Mouse (Mus musculus) heart, postnatal 0 days (tissue): ENCODE data around the gene Cldn16. TPM values are rescaled to one million over a fixed set of nuclear protein-coding genes. Genes with fewer than 3 reads are reported as not detected.

ENCODE experiments used
- ATAC-seq: fragments of 200-750 bp; cut with Nextera tagmentation; 2 replicates; pipeline ENCODE4 v1.8.0; 2017; ENCODE audit warnings: low read depth, moderate number of reproducible peaks, moderate library complexity; ENCODE audit not compliant: insufficient read depth
- DNase-seq: peaks from one replicate; pipeline ENCODE4 v3.0.0-alpha.2; 2016; ENCODE audit warnings: low spot score
- H3K27ac ChIP-seq: fragments of 300-500 bp; sonication (generic); 2 replicates; pipeline ENCODE4 v1.5.1; 2014; ENCODE audit warnings: low read depth, mild to moderate bottlenecking
- H3K27me3 ChIP-seq: fragments of 300-500 bp; sonication (generic); 2 replicates; pipeline ENCODE4 v1.6.1; 2014; ENCODE audit warnings: low read length, mixed read lengths; ENCODE audit not compliant: control insufficient read depth, insufficient read depth
- H3K36me3 ChIP-seq: fragments of 300-500 bp; sonication (generic); replicated peaks from 2 replicates; pipeline ENCODE4 v1.6.1; 2014; ENCODE audit warnings: low read length, mixed read lengths; ENCODE audit not compliant: control insufficient read depth, insufficient read depth
- H3K4me1 ChIP-seq: fragments of 300-500 bp; sonication (generic); 2 replicates; pipeline ENCODE4 v1.6.1; 2014; ENCODE audit warnings: antibody characterized with exemption; ENCODE audit not compliant: control insufficient read depth, insufficient read depth
- H3K4me2 ChIP-seq: fragments of 300-500 bp; sonication (generic); 2 replicates; pipeline ENCODE4 v1.6.1; 2014; ENCODE audit warnings: low read depth, mild to moderate bottlenecking, low read length, moderate library complexity
- H3K4me3 ChIP-seq: fragments of 300-500 bp; sonication (generic); 2 replicates; pipeline ENCODE4 v1.5.1; 2014; ENCODE audit warnings: low read depth, low read length
- H3K9ac ChIP-seq: fragments of 300-500 bp; sonication (generic); replicated peaks from 2 replicates; pipeline ENCODE4 v1.6.1; 2014; ENCODE audit warnings: low read depth, low read length, mixed read lengths
- H3K9me3 ChIP-seq: fragments of 300-500 bp; sonication (generic); replicated peaks from 2 replicates; pipeline ENCODE4 v1.6.1; 2016; ENCODE audit warnings: low read length; ENCODE audit not compliant: control insufficient read depth
- CTCF ChIP-seq: IDR thresholded peaks from 2 replicates; pipeline ENCODE4 v1.5.1; 2016; ENCODE audit warnings: antibody characterized with exemption, control low read depth, low read depth
- EP300 ChIP-seq: IDR thresholded peaks from 2 replicates; pipeline ENCODE4 v1.6.1; 2016; ENCODE audit warnings: antibody characterized with exemption, low read depth
- WGBS: fragments of 180-500 bp; shearing (Covaris S2); extraction: QIAGEN DNeasy Blood & Tissue Kit; methylation state at CpG from one replicate; pipeline ENCODE4 v1.1.7; 2014; 5-methylcytosine and 5-hydroxymethylcytosine counted together
- polyA plus RNA-seq: library from polyadenylated mRNA; unstranded; fragments of >200 nt; fragmentation: Nextera tagmentation; extraction: Ambion mirVana; gene quantifications from 2 replicates; pipeline ENCODE4 v1.2.1, GENCODE M21; 2015
- total RNA-seq: library from RNA; depleted of rRNA; stranded (reverse); fragments of >200 nt; gene quantifications from 2 replicates; pipeline ENCODE4 v1.2.3, GENCODE M21; 2014; ENCODE audit warnings: low replicate concordance; rRNA removed

Gene Cldn16
- total and polyA plus RNA-seq, 2 experiments from 2014 or later, result not detected

GRCm38 (mm10) chr16:26525832-26526231, 62.9 kb downstream of the Cldn16 start:
- H3K9me3 ChIP-seq, result no peaks in the 10 kb centered on the region
- ATAC-seq (no peak), DNase-seq (no peak)
- WGBS, result 77% methylated on average over 5 of the region's 5 CpGs
- no peak overlapping the region for H3K9ac ChIP-seq
- H3K36me3 ChIP-seq, result no peaks in the 10 kb centered on the region
- no peaks in the 10 kb centered on the region for H3K4me1 ChIP-seq
- TF ChIP-seq EP300, result no peak
- no peak for TF ChIP-seq CTCF
- H3K4me3 ChIP-seq, result no peak overlapping the region
- no peaks in the 10 kb centered on the region for H3K27me3 ChIP-seq
- H3K27ac ChIP-seq, result no peak overlapping the region
- H3K4me2 ChIP-seq, result no peak overlapping the region

GRCm38 (mm10) chr16:26526669-26527068, 63.7 kb downstream of the Cldn16 start, which contains the start of gene Tmem207:
Gene Tmem207 (minus strand): TSS chr16:26526769.
- Histone ChIP-seq H3K4me1 (no peaks in the 10 kb centered on the region), H3K4me2 (no peak within 1 kb of the TSS), H3K27me3 (no peaks in the 10 kb centered on the region), H3K4me3 (no peak within 1 kb of the TSS), H3K9me3 (no peaks in the 10 kb centered on the region), H3K9ac (no peak within 1 kb of the TSS), H3K27ac (no peak within 1 kb of the TSS), H3K36me3 (no peaks in the 10 kb centered on the region)
- WGBS, result 88% methylated on average over 4 of the region's 4 CpGs
- no peak for TF ChIP-seq EP300
- no peak for TF ChIP-seq CTCF
- no peak for DNase-seq
- no peak for ATAC-seq

GRCm38 (mm10) chr16:26527931-26528666, 65.2 kb downstream of the Cldn16 start:
- Histone ChIP-seq H3K9ac (no peak overlapping the region), H3K9me3 (no peaks in the 10 kb centered on the region), H3K4me2 (no peak overlapping the region), H3K4me3 (no peak overlapping the region), H3K27me3 (no peaks in the 10 kb centered on the region), H3K27ac (no peak overlapping the region), H3K36me3 (no peaks in the 10 kb centered on the region), H3K4me1 (no peaks in the 10 kb centered on the region)
- ATAC-seq (no peak), DNase-seq (no peak)
- TF ChIP-seq EP300 (no peak), CTCF (no peak)
- WGBS, result 77% methylated on average over 10 of the region's 10 CpGs

- 78% methylated on average over 1 of the region's 1 CpGs for WGBS
- no peak overlapping the region for H3K4me2 ChIP-seq
- DNase-seq (no peak), ATAC-seq (no peak)
- no peaks in the 10 kb centered on the region for H3K4me1 ChIP-seq
- H3K9me3 ChIP-seq, result no peaks in the 10 kb centered on the region
- H3K27me3 ChIP-seq, result no peaks in the 10 kb centered on the region
- TF ChIP-seq EP300 (no peak), CTCF (no peak)
- H3K36me3 ChIP-seq, result no peaks in the 10 kb centered on the region
- H3K4me3 ChIP-seq, result no peak overlapping the region
- H3K27ac ChIP-seq, result no peak overlapping the region
- H3K9ac ChIP-seq, result no peak overlapping the region
Measured at GRCm38 (mm10) chr16:26530451-26530850, 67.5 kb downstream of the Cldn16 start.

GRCm38 (mm10) chr16:26532287-26532686, 69.4 kb downstream of the Cldn16 start:
- Histone ChIP-seq H3K9ac (no peak overlapping the region), H3K4me2 (no peak overlapping the region), H3K36me3 (no peaks in the 10 kb centered on the region), H3K27ac (no peak overlapping the region), H3K4me1 (no peaks in the 10 kb centered on the region), H3K27me3 (no peaks in the 10 kb centered on the region), H3K4me3 (no peak overlapping the region), H3K9me3 (no peaks in the 10 kb centered on the region)
- no peak for DNase-seq
- TF ChIP-seq EP300 (no peak), CTCF (no peak)
- WGBS, result 64% methylated on average over 1 of the region's 1 CpGs
- ATAC-seq, result no peak

Other genes with a start within 250 kb of the Cldn16 start
- gene Cldn1, start 91.3 kb upstream of the Cldn16 start, total RNA-seq, result 0.66 and 2.2 TPM in 2 replicates
- 0.11 and 0.21 TPM in 2 replicates for gene Cldn1, start 91.3 kb upstream of the Cldn16 start, polyA plus RNA-seq
- gene Tmem207, start 63.6 kb downstream of the Cldn16 start, total RNA-seq, result not detected in 2 replicates
- gene Tmem207, start 63.6 kb downstream of the Cldn16 start, polyA plus RNA-seq, result not detected in 2 replicates
- gene Il1rap, start 118.6 kb downstream of the Cldn16 start, total RNA-seq, result 4.0 and 6.4 TPM in 2 replicates
- gene Il1rap, start 118.6 kb downstream of the Cldn16 start, polyA plus RNA-seq, result 1.7 and 1.9 TPM in 2 replicates